Mouse (Mus musculus) heart, postnatal 10 days (tissue): ENCODE results near the gene Gm17364. TPM values are rescaled to one million over a fixed set of nuclear protein-coding genes. Genes with fewer than 3 reads are reported as not detected.
"Not testable (repeated sequence)": the region's sequence is repeated elsewhere in the genome, so short reads cannot be mapped to it uniquely, and the experiment has no call there.

Experiments used
- DNase-seq, 2 experiments: peaks; one replicate each; pipeline ENCODE4 v3.0.0; 2021
- intact Hi-C: fragments of 180-260 bp; cut with DNase I; formaldehyde crosslinking; loops from one replicate; pipeline ENCODE4 v1.15.1; 2025
- total RNA-seq, 2 experiments: library from RNA; stranded (reverse); gene quantifications; 2 replicates each; pipeline ENCODE4 v1.2.3; 2021

Gm17364 gene
- not detected for total RNA-seq

DNA sequence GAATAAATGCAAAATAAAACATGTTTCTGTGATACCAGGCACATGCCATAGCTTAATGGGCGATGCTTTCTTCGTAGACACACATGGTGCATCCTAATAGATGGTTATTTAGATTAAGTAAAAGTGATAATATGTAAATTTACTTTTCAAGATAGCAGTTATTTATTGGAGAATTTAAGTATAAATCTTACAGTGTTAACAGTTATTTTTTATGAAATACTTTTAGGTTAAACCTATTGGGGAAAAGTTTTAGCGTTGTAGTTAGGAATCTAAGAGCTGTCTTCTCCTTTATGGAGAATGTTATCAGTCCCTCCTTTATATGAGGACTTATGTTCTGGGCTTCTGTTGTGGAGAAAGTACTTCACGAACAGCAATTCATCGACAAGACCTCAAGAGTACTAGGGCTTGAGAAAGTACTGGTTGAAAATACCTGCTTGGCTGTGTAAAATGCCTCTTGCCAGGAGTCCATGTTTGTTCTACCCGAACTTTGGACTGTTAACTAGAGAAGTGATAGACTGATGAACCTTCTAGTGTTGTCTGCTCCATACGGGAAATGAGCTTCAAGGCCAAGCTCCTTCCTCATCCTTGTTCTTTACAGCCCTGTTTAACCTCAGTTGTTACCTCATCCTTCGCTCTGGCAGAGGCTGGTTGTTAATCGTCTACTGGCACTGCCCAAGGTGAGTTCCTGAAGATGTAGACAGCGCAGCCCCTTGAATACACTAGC is at the start of gene Gm17364:
Gene Gm17364, minus strand, starts transcription at position 51 of the 724 bp plus-strand sequence.
- no peak for DNase-seq

DNA sequence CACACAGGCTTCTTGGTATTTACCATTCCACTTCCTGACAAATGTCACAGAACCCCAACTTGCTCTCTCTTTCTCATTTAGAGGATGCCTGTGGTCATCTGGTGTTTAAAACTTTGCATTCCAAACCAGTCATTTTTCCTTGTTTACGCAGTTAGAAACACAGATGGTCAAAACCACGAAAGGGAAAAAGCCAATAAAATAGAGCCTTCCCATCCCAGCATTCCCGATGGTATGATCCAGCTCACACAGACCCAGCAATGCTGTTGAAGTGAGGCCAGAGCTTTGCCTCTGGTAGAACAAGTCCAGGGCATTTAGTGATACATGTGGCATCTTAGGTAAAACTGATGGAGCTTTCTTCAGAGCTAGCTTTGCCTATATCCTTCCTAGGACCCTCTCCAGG is 47.7 kb upstream of the Gm17364 start:
- intact Hi-C loops, result no loop called here
- no peak for DNase-seq

More for the DNA sequence above, at the start of gene Gm17364:
- intact Hi-C loops, result no loop called here

DNA sequence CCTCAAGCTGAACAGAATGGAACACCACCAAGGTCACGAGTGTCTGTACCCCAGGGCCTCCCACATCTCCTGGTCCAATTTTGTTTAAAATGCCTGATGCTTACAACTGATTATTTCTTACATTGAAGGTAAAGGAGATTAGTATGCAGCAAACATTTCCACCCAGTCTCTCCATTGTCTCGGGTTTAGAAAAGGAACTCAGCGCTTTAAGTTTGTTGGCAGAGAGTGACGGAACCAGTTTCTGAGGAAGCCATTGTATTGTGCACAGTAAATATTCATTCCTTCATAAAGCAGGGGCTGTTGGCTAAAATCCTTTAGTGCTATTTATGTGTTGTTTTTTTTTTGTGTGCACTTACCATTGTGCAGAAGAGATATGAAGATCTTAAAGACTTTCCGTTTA is 47.0 kb upstream of the Gm17364 start:
- intact Hi-C loops, result no loop called here
- no peak for DNase-seq

DNA sequence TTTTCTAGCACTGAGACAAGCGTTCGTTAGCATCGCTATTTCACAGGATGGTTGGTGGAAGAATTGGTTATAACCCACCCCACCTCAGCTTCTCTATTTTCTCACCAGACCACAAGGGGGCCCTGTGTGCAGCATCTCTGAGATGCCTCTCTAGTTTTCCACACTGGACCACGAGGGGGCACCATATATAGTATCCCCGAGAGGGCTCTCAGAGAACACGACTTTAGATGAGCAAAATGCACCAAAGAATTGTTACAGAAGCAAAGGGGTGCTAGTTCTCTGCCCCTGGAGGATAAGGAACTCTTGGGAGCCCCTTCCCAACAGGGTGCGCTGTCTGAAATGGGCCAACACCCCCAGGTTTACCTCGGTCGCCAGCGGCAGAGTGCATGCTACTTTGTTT is 28.9 kb upstream of the Gm17364 start:
- DNase-seq, result peak; percentile 85 to 90
- intact Hi-C loops, result loop anchor here (1.0 to 5.0 kb wide), 3 partner anchors 56 to 330 kb away; no protein-coding TSS in a partner anchor

DNA sequence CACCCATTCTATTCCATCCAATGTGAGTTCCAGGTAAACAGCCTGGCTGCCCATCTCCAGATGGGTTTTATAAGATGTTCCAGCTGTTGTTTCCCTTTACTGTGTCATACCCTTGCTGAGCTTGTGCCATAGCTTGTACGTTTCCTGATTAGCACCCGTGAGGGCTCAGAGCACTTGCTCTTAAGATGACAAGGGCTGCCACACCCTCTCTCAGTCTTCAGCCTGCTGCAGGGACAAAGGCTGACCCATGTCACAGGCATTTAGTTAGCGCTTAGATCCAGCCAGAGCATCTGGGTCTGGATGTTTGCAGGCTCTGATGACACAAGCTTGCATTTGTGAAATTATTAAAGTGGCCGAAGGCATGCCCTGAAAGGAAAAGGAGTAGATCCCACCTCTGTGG is 26.3 kb upstream of the Gm17364 start:
- intact Hi-C loops, result loop anchor here (2.0 to 5.0 kb wide), 3 partner anchors 167 to 332 kb away; no protein-coding TSS in a partner anchor
- DNase-seq, result no peak

DNA sequence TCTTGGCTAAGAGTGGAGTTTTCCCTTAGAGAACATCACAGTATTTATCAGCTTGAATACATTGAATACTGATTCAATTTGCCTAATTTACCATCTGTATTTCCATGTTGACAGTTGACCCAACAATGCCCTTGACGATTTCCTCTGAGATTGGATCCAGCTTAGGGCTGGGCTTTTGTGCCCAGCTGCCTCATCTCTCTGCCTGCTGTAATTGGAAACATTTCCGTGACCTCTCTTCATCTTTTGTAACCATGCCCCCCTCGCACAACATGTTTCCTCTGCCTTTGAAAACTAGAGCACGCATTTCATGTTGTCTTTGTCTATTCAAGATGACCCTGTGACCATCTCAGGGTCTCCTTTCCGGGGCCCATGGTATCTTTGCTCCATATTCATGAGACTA is 25.2 kb upstream of the Gm17364 start:
- intact Hi-C loops, result no loop called here
- no peak for DNase-seq

DNA sequence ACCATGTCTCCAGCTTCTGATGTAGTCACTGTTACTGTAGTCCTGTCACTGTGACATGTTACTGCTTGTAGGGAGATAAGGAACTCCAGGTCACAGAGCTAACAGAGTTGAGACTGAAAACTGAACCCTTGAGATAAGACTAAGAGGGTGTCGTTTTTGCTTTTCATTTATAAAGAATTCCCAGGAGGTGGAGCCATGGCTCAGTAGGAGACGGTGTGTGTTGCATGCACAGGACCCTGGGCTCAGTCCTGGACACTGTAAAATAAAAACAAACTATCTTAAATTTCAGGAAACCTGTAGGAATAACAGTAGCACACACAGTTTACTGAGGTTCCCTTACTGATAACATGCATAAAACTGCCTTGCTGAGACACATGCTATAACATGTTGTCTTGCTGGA is 24.8 kb upstream of the Gm17364 start:
- no peak for DNase-seq
- intact Hi-C loops, result no loop called here

DNA sequence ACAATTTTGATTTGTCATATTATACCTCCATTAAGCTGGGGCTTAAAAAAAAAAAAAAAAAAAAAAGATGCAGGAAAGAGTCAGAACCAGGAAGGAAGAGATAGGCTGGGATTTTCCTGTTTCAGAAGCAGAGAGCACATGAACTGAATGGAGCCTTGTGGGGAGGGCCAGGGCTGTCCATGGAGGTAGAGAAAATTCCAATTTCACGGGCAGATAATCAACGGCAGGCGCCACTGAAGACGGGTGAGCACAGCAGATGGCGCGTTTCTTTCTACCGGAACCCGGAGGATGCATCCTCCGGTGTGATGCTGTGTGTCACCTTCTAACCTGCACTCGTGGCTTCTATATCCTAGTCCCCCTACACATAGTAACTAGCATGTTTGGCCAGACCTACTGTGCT is 22.6 kb upstream of the Gm17364 start:
- no peak for DNase-seq
- intact Hi-C loops, result no loop called here

DNA sequence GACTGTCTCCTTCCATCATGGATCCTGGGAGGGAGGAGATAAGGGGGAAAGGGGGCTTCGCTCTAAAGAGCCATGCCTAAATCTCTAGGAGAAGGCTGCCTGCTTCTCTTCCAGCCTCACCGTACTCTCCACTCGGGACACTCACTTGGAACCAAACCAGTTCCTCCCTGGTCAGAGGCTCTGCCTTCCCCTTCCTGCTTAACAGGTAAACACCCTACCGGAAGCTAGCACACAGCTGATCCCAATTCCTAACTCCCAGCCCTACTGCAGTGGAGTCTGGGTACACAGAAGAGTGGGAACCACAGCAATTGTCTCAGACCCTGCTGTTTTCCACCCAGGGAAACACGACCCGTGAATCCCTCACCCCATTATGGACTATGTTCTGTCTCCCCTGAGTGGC is 22.1 kb upstream of the Gm17364 start:
- DNase-seq, result no peak
- intact Hi-C loops, result no loop called here

DNA sequence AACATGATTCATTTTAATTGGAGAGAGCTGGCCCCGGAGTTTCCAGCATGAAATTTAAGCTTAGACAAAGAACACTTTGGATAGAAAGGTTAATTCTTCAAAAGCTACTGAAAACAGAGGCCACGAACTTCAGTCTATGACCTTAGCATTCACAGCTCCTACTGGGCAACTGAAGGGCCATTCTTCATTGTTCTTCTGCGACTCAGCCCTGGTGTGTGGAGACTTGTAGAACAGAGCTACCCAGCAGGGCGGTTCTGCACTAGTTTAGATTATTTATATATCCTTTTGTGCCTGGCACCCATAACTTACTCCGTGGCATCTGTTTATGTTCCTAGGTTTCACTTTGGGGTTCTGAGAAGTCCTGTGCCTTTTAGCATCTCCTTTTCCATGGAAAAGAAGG is 19.8 kb upstream of the Gm17364 start:
- DNase-seq, result no peak
- intact Hi-C loops, result no loop called here

DNA sequence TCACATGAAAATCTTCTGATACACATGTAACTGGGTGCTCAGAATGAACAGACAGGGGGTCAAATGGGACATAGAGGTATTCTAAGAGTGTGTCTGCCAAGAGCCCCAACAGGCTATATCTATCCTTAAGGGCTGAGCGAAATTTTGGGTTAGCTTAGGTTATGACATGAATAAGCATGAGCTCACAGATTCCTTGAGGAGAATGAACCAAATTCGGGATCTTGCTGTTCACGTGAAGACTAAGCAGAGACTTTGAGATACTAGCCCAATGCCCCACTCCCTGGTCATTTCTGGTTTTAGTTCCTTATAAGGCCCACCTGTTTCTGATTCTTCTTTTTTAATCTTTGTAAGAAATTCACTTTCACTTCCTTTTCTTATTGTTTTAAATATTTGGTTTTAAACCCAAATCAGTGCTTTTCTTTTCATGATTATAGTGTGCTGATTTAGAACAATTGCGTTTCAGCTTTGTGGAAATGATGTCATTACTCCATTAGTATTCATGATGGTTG is 17.7 kb upstream of the Gm17364 start:
- intact Hi-C loops, result no loop called here

DNA sequence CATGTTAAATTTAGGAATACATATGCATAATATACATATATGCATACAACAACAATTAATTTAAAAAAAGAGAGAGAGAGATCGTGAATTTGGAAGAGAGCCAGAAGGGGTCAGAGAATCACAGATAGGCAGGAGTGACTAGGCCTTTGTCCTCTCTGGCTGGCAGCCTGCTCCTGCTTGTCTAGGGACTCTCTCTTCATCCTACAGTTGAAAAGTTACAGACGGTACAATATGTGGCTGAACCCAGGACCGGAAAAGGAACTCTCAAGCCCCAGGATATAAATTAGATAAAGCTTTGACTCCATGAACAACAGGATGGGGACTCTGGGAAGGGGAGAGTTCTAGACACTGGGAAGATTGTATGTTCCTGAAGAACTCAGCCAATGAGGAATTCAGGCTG is 12.5 kb upstream of the Gm17364 start:
- no peak for DNase-seq
- intact Hi-C loops, result no loop called here

More for the DNA sequence above, 17.7 kb upstream of the Gm17364 start:
- no peak for DNase-seq

DNA sequence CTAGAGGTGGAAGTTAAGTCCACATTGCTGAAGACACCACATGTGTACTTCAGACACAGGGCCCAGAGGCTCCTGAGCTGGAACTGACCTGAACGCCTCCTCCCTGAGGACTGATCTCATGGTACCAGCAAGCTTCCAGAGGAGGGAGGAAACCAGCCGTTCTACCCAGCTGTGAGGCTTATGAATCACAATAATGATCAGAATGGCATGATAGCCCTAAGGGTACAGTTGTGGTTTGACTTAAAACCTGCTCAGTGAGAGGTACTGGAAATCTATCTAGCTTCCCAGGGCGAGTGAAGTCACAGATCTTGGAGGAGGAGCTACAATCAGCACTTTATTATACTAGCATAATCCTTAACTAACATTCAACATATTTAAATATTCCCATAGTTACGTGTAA is 11.7 kb upstream of the Gm17364 start:
- no peak for DNase-seq
- intact Hi-C loops, result no loop called here

DNA sequence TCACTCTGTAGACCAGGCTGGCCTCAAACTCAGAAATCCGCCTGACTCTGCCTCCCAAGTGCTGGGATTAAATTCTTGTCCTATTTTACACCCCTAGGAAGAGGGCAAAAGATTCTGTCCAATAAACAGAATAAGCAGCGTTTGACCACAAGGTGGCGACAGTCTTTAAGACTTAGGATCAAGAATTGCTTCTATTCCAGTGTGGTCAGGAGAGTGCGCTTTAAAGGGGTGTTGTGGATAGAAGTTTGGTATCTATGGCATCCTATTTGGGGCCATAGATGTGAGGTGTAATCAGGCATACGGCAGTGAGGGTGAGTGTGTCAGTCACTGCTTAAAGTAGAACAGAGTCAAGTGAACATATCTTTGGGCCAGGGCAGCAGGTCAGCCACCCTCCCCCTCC is 9.5 kb upstream of the Gm17364 start:
- intact Hi-C loops, result loop anchor here (1.0 to 5.0 kb wide), 4 partner anchors 18 to 352 kb away; no protein-coding TSS in a partner anchor
- DNase-seq, result peak; percentile 80 to 90

DNA sequence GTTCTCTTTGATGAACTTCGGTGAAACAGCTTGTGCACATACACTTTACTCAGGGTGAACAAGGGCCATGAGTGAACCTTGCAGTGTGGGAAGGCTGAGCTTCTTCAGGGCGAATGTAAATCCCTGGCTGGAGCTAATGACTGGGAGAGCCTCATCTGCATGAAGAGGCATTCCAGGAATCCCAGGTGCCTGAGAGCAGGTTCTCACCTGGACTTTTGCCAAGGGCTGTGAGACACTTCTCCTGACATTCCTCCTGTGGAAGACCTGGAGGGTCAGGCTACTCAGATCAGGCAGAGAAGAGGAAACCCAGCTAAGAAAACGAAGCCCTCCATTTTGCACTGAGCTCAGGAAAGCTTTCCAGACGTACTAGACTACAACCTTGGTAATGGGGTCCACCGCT is 6.9 kb upstream of the Gm17364 start:
- no peak for DNase-seq

DNA sequence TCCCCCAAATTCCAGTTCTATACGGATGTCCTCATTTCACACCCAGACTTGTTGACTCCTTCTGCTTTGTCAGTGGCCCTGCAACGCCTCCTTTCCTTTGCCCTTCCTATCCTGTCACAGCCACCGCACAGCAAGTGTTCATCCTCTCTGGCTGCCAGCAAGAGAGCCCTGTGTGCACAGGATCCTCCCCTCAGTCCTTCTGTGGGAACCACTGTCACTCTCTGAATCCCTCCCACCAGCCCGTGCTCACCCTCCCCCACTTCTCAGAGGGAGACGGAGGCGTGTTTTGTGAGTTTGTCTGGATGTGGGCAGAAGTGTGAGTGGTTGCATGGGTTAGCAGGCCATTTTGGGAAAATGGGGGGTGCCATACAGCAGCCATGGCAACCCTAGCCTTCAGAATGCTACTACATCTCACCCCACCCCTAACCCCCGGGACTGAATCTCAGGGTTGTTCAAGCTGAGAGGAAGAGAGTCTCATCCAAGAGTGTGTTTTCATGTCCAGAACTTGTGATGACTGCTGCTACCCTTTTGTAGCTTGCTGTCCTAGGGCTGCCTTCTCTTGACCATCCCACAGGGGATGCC is 5.9 kb downstream of the Gm17364 start:
- no peak for DNase-seq
- intact Hi-C loops, result no loop called here

More for the DNA sequence above, 6.9 kb upstream of the Gm17364 start:
- intact Hi-C loops, result loop anchor here (5.0 kb wide), 1 partner anchor 177 kb away; no protein-coding TSS in a partner anchor

DNA sequence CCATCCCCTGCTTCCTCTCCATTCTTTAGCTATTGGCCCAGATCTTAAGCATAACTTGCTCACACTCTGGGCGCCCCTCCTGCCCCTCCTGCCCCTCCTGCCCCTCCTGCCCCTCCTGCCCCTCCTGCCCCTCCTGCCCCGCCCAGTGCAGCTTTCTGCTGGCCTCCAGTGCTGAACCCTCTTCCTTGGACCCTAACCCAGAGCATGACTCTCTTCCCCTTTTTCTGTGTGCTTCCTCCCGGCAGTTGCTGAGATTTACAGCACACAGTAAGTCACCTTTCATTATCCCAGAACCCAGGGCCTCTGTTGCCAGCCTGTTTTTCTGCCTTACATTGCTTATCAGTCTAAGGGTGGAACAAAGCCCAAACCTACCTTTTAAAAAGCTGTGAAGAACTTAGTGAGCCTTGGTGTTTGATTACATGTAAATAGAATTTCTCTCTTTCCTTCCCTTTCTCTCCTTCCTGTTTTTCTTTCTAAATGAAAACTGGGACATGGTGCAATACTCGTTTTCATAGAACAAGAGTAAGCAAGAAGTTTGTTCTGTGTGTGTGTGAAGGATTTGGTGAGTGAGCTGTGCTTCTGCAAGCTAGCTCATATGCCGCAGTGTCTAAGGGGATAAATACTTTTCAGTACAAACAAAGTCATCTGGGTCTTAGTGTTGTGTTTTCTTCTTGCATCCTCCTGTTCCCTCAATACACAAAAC is 10.3 kb downstream of the Gm17364 start:
- no peak for DNase-seq
- intact Hi-C loops, result no loop called here

DNA sequence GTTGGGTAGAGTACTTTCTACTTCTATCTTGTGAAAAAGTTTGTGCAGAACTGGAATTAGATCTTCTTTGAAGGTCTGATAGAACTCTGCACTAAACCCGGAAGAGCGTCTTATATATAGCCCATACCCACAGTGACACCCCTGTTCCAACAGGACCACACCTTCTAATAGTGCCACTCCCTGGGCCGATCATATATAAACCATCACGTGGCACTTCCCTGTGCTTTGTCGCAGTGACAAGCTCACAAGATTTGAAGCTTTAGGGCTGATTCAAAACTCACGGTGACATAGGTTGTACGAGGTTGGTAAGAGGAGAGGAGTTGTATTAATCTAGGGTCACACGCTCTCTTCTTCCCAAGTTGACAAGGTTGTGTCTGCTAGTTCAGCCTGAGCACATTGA is 12.2 kb downstream of the Gm17364 start:
- DNase-seq, intact Hi-C loops: not testable (repeated sequence)

DNA sequence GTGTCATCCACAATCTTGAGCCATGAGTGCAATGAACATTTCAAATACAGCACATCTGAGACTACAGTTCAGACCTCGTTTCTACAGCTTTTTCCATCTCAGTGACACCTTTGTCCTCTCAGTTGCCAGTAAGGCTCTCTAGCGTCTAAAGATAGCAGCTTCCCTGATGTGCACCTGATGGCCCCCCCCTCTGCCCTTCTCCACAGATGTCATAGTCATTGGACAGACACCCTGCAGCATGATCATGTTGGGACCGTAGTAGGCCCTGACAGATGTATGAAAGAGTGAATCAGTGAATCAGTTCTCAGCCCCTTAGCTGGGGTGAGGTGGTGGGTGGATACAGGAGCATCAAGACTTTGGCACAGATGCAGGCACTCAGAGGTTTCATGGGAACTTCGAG is 15.9 kb downstream of the Gm17364 start:
- intact Hi-C loops, result no loop called here
- no peak for DNase-seq

DNA sequence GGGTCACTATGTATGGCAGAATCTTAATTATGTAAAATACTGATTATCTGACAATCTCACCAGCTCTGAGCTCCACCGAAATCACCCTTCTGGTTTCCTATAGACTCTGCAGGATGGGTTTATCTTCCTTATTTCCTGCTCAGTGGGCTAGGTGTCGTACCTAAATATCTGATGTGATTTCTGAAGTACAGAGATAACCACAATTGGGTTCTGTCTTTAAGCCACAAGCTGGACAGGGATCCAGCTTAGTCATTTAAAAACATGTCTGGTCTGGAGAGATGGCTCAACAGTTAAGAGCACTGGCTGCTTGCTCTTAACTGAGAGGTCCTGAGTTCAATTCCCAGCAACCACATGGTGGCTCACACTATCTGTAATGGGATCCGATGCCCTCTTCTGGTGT is 16.8 kb downstream of the Gm17364 start:
- intact Hi-C loops, result no loop called here
- DNase-seq, result no peak

DNA sequence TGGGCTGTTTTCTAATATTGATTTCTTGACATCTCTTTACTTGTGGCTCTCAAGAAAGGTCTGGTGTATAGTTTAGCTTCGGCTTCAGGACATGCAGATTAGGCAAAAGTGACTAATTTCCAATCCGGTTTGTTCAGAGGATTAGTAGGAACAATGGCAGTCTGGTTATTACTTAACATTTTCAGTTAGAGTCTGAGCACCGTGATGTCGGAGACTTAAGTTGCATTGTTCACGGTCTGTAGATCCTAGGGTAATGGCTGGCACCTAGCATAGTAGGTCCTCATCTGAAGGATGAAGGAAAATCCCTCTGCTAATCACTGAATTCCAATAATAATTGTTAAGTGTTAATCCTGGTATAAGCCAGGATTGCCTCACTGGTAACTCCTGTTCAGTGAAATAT is 17.7 kb downstream of the Gm17364 start:
- intact Hi-C loops, result no loop called here
- DNase-seq, result no peak

DNA sequence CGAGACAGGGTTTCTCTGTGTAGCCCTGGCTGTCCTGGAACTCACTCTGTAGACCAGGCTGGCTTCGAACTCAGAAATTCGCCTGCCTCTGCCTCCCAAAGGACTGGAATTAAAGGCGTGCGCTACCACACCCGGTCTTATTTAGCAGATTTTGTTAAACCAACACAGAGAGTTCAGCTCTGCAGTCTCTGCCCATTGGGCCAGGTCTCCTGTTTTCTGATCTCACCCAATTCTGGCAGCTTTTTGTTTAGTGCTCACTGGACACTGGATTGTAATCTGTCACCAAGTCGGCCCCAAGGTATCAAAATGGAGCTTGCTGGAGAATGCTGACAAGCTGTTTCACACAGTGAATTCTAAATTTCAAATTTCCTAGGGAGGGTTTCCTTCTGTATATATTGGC is 21.0 kb downstream of the Gm17364 start:
- intact Hi-C loops, result no loop called here
- DNase-seq, result no peak
